Mouse (Mus musculus): Measurements from ENCODE around the gene Adrb1. TPM values are rescaled to one million over a fixed set of nuclear protein-coding genes. Genes with fewer than 3 reads are reported as not detected.

Gene Adrb1
- polyA plus RNA-seq, 1 experiment, result 1.0 TPM

GRCm38 (mm10) chr19:56759740-56760139 is 37.7 kb downstream of the Adrb1 start:
- no peak overlapping the region for H3K4me3 ChIP-seq (ENCODE audit: low read depth, low read length)

GRCm38 (mm10) chr19:56760306-56760940 is 38.4 kb downstream of the Adrb1 start:
- H3K4me3 ChIP-seq (ENCODE audit: low read depth, low read length), result no peak overlapping the region
- H3K27me3 ChIP-seq (ENCODE audit: control insufficient read depth, insufficient read depth, low read length, poor library complexity, severe bottlenecking), result no peaks in the 10 kb centered on the region
- H3K9me3 ChIP-seq (replicated peaks; ENCODE audit: control insufficient read depth, insufficient read depth, low read length, poor library complexity, severe bottlenecking), result no peaks in the 10 kb centered on the region
- no peaks in the 10 kb centered on the region for H3K36me3 ChIP-seq (ENCODE audit: control insufficient read depth, insufficient read depth, low read length, poor library complexity, severe bottlenecking)
- TF ChIP-seq POLR2A (IDR thresholded peaks at IDR 0.05; ENCODE audit: insufficient read depth, low read length) (no peak), CTCF (IDR thresholded peaks at IDR 0.05; ENCODE audit: low read depth, low read length) (no peak), EP300 (IDR thresholded peaks at IDR 0.05; ENCODE audit: insufficient read depth, low read depth, low read length) (no peak)
- no peak overlapping the region for H3K27ac ChIP-seq (ENCODE audit: insufficient read depth, low read length)
- H3K4me1 ChIP-seq (ENCODE audit: control insufficient read depth, insufficient read depth, low read length), result no peaks in the 10 kb centered on the region
- no peak overlapping the region for H3K9ac ChIP-seq (ENCODE audit: low read depth, poor library complexity, severe bottlenecking)

More at GRCm38 (mm10) chr19:56759740-56760139, 37.7 kb downstream of the Adrb1 start:
- Histone ChIP-seq H3K36me3 (ENCODE audit: control insufficient read depth, insufficient read depth, low read length, poor library complexity, severe bottlenecking) (no peaks in the 10 kb centered on the region), H3K27ac (ENCODE audit: insufficient read depth, low read length) (no peak overlapping the region), H3K4me1 (ENCODE audit: control insufficient read depth, insufficient read depth, low read length) (no peaks in the 10 kb centered on the region), H3K9ac (ENCODE audit: low read depth, poor library complexity, severe bottlenecking) (no peak overlapping the region), H3K9me3 (replicated peaks; ENCODE audit: control insufficient read depth, insufficient read depth, low read length, poor library complexity, severe bottlenecking) (no peaks in the 10 kb centered on the region), H3K27me3 (ENCODE audit: control insufficient read depth, insufficient read depth, low read length, poor library complexity, severe bottlenecking) (no peaks in the 10 kb centered on the region)
- TF ChIP-seq POLR2A (IDR thresholded peaks at IDR 0.05; ENCODE audit: insufficient read depth, low read length) (no peak), EP300 (IDR thresholded peaks at IDR 0.05; ENCODE audit: insufficient read depth, low read depth, low read length) (no peak), CTCF (IDR thresholded peaks at IDR 0.05; ENCODE audit: low read depth, low read length) (no peak)

GRCm38 (mm10) chr19:56761096-56761495 is 39.1 kb downstream of the Adrb1 start:
- TF ChIP-seq POLR2A (IDR thresholded peaks at IDR 0.05; ENCODE audit: insufficient read depth, low read length) (no peak), EP300 (IDR thresholded peaks at IDR 0.05; ENCODE audit: insufficient read depth, low read depth, low read length) (no peak), CTCF (IDR thresholded peaks at IDR 0.05; ENCODE audit: low read depth, low read length) (no peak)
- no peaks in the 10 kb centered on the region for H3K9me3 ChIP-seq (replicated peaks; ENCODE audit: control insufficient read depth, insufficient read depth, low read length, poor library complexity, severe bottlenecking)

GRCm38 (mm10) chr19:56761727-56762126 is 39.7 kb downstream of the Adrb1 start:
- H3K27ac ChIP-seq (ENCODE audit: insufficient read depth, low read length), result no peak overlapping the region

More at GRCm38 (mm10) chr19:56761096-56761495, 39.1 kb downstream of the Adrb1 start:
- no peaks in the 10 kb centered on the region for H3K27me3 ChIP-seq (ENCODE audit: control insufficient read depth, insufficient read depth, low read length, poor library complexity, severe bottlenecking)
- no peak overlapping the region for H3K27ac ChIP-seq (ENCODE audit: insufficient read depth, low read length)
- no peak overlapping the region for H3K4me3 ChIP-seq (ENCODE audit: low read depth, low read length)
- no peaks in the 10 kb centered on the region for H3K36me3 ChIP-seq (ENCODE audit: control insufficient read depth, insufficient read depth, low read length, poor library complexity, severe bottlenecking)
- H3K9ac ChIP-seq (ENCODE audit: low read depth, poor library complexity, severe bottlenecking), result no peak overlapping the region
- no peaks in the 10 kb centered on the region for H3K4me1 ChIP-seq (ENCODE audit: control insufficient read depth, insufficient read depth, low read length)

GRCm38 (mm10) chr19:56762686-56763085 is 40.7 kb downstream of the Adrb1 start:
- TF ChIP-seq POLR2A (IDR thresholded peaks at IDR 0.05; ENCODE audit: insufficient read depth, low read length), result no peak
- no peak for TF ChIP-seq EP300 (IDR thresholded peaks at IDR 0.05; ENCODE audit: insufficient read depth, low read depth, low read length)
- TF ChIP-seq CTCF (IDR thresholded peaks at IDR 0.05; ENCODE audit: low read depth, low read length), result no peak
- no peaks in the 10 kb centered on the region for H3K4me1 ChIP-seq (ENCODE audit: control insufficient read depth, insufficient read depth, low read length)

More at GRCm38 (mm10) chr19:56761727-56762126, 39.7 kb downstream of the Adrb1 start:
- H3K27me3 ChIP-seq (ENCODE audit: control insufficient read depth, insufficient read depth, low read length, poor library complexity, severe bottlenecking), result no peaks in the 10 kb centered on the region
- no peaks in the 10 kb centered on the region for H3K9me3 ChIP-seq (replicated peaks; ENCODE audit: control insufficient read depth, insufficient read depth, low read length, poor library complexity, severe bottlenecking)
- TF ChIP-seq EP300 (IDR thresholded peaks at IDR 0.05; ENCODE audit: insufficient read depth, low read depth, low read length), result no peak
- no peak for TF ChIP-seq POLR2A (IDR thresholded peaks at IDR 0.05; ENCODE audit: insufficient read depth, low read length)
- no peak for TF ChIP-seq CTCF (IDR thresholded peaks at IDR 0.05; ENCODE audit: low read depth, low read length)
- H3K4me1 ChIP-seq (ENCODE audit: control insufficient read depth, insufficient read depth, low read length), result no peaks in the 10 kb centered on the region
- H3K4me3 ChIP-seq (ENCODE audit: low read depth, low read length), result no peak overlapping the region
- H3K9ac ChIP-seq (ENCODE audit: low read depth, poor library complexity, severe bottlenecking), result no peak overlapping the region
- no peaks in the 10 kb centered on the region for H3K36me3 ChIP-seq (ENCODE audit: control insufficient read depth, insufficient read depth, low read length, poor library complexity, severe bottlenecking)

GRCm38 (mm10) chr19:56769024-56769423 is 47.0 kb downstream of the Adrb1 start:
- H3K9ac ChIP-seq (ENCODE audit: low read depth, poor library complexity, severe bottlenecking), result no peak overlapping the region
- H3K27ac ChIP-seq (ENCODE audit: insufficient read depth, low read length), result no peak overlapping the region
- TF ChIP-seq CTCF (IDR thresholded peaks at IDR 0.05; ENCODE audit: low read depth, low read length) (no peak), EP300 (IDR thresholded peaks at IDR 0.05; ENCODE audit: insufficient read depth, low read depth, low read length) (no peak), POLR2A (IDR thresholded peaks at IDR 0.05; ENCODE audit: insufficient read depth, low read length) (no peak)
- no peaks in the 10 kb centered on the region for H3K27me3 ChIP-seq (ENCODE audit: control insufficient read depth, insufficient read depth, low read length, poor library complexity, severe bottlenecking)
- no peak overlapping the region for H3K4me3 ChIP-seq (ENCODE audit: low read depth, low read length)
- no peaks in the 10 kb centered on the region for H3K36me3 ChIP-seq (ENCODE audit: control insufficient read depth, insufficient read depth, low read length, poor library complexity, severe bottlenecking)
- no peaks in the 10 kb centered on the region for H3K9me3 ChIP-seq (replicated peaks; ENCODE audit: control insufficient read depth, insufficient read depth, low read length, poor library complexity, severe bottlenecking)
- no peaks in the 10 kb centered on the region for H3K4me1 ChIP-seq (ENCODE audit: control insufficient read depth, insufficient read depth, low read length)

More at GRCm38 (mm10) chr19:56762686-56763085, 40.7 kb downstream of the Adrb1 start:
- Histone ChIP-seq H3K9ac (ENCODE audit: low read depth, poor library complexity, severe bottlenecking) (no peak overlapping the region), H3K4me3 (ENCODE audit: low read depth, low read length) (no peak overlapping the region), H3K9me3 (replicated peaks; ENCODE audit: control insufficient read depth, insufficient read depth, low read length, poor library complexity, severe bottlenecking) (no peaks in the 10 kb centered on the region), H3K27ac (ENCODE audit: insufficient read depth, low read length) (no peak overlapping the region), H3K27me3 (ENCODE audit: control insufficient read depth, insufficient read depth, low read length, poor library complexity, severe bottlenecking) (no peaks in the 10 kb centered on the region), H3K36me3 (ENCODE audit: control insufficient read depth, insufficient read depth, low read length, poor library complexity, severe bottlenecking) (no peaks in the 10 kb centered on the region)

Data from ES-Bruce4 (cell line).